Mouse (Mus musculus) neural tube, embryonic 12.5 days (tissue): Measurements from ENCODE around the gene Tigd3. TPM values are rescaled to one million over a fixed set of nuclear protein-coding genes. Genes with fewer than 3 reads are reported as not detected.

Source experiments
- ATAC-seq: fragments of 200-750 bp; cut with Nextera tagmentation; 2 replicates; pipeline ENCODE4 v1.8.0; 2017; ENCODE audit warnings: low read depth, mild to moderate bottlenecking, moderate TSS enrichment, moderate library complexity; ENCODE audit not compliant: low FRiP score
- H3K27ac ChIP-seq: fragments of 300-500 bp; sonication (generic); 2 replicates; pipeline ENCODE4 v1.5.1; 2016
- H3K27me3 ChIP-seq: fragments of 300-500 bp; sonication (generic); replicated peaks from 2 replicates; pipeline ENCODE4 v1.6.1; 2016; ENCODE audit warnings: mild to moderate bottlenecking
- H3K36me3 ChIP-seq: fragments of 300-500 bp; sonication (generic); 2 replicates; pipeline ENCODE4 v1.6.1; 2016; ENCODE audit warnings: mild to moderate bottlenecking
- H3K4me1 ChIP-seq: fragments of 300-500 bp; sonication (generic); 2 replicates; pipeline ENCODE4 v1.6.1; 2016
- H3K4me2 ChIP-seq: fragments of 300-500 bp; sonication (generic); replicated peaks from 2 replicates; pipeline ENCODE4 v1.6.1; 2016; ENCODE audit warnings: mild to moderate bottlenecking
- H3K4me3 ChIP-seq: fragments of 300-500 bp; sonication (generic); 2 replicates; pipeline ENCODE4 v1.5.1; 2016
- H3K9ac ChIP-seq: fragments of 300-500 bp; sonication (generic); 2 replicates; pipeline ENCODE4 v1.6.1; 2016; ENCODE audit warnings: mild to moderate bottlenecking
- H3K9me3 ChIP-seq: fragments of 300-500 bp; sonication (generic); 2 replicates; pipeline ENCODE4 v1.6.1; 2016; ENCODE audit warnings: mild to moderate bottlenecking
- WGBS: fragments of 180-500 bp; shearing (Covaris S2); methylation state at CpG from one replicate; pipeline ENCODE4 v1.1.7; 2016; 5-methylcytosine and 5-hydroxymethylcytosine counted together
- polyA plus RNA-seq: library from polyadenylated mRNA; unstranded; fragments of >200 nt; fragmentation: Nextera tagmentation; extraction: Ambion mirVana; gene quantifications from 2 replicates; pipeline ENCODE4 v1.2.1, GENCODE M21; 2016

The Tigd3 gene
- polyA plus RNA-seq, 1 experiment from 2014 or later: 10.5 TPM

DNA sequence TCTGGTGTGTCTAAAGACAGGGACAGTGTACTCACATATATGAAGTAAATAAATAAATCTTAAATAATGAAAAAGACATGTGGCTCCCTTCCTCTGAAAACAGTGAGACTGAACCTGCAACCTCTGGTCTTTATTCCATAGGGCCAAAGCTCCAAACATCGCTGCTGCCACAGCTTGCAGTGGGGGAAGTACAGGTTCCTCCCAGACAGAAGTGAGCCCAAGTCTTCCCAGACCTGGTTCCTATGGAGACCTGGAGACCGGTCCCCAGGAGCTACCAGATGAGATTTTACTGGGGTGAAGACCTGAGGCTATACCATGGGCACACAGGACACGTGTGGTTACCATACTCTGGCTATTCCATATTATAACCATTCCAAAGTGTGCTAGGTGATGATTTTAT lies 43.1 kb downstream of the Tigd3 start:
- Histone ChIP-seq H3K9ac (no peak overlapping the region), H3K9me3 (no peaks in the 10 kb centered on the region), H3K4me2 (no peak overlapping the region), H3K27me3 (no peaks in the 10 kb centered on the region), H3K4me1 (peaks cover 42% of the 10 kb centered on the region), H3K36me3 (peaks cover 17% of the 10 kb centered on the region), H3K27ac (no peak overlapping the region), H3K4me3 (no peak overlapping the region)
- WGBS: 83% methylated on average over 3 of the region's 3 CpGs
- no peak for ATAC-seq

DNA sequence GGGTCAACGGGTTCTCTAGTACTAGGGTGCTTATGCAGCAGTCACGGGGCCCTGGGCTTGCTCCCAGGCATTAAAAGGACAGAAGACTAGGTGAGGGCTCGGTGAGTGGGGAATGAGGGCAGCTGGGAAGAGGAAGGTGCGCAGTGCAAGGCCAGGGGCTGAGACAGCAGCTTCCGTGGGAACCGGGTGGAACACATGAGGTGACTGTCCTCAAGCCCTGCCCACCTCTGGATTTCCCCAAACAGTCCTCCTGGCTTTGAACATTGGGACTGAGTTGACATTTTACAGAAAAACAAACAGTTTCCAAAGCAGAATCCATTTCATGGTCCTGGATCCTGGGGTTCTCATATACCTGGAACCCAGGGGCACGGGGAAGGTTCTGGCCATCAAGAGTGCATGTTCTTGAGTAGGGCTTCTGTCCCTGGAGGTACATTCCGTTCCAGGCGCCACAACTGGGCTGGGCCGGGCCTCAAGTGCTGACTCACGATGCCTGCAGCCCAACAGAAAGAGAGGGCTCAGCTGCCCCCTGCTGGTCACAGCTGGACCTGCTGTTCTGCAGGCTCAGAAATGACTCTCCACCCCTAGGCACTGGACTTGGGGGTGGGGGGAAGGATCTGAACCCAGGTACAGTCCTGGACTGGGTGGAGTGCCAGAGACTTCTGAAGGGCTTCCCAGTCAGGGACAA lies 44.0 kb downstream of the Tigd3 start:
- Histone ChIP-seq H3K4me1 (peaks cover 49% of the 10 kb centered on the region), H3K4me3 (no peak overlapping the region), H3K27me3 (no peaks in the 10 kb centered on the region)

DNA sequence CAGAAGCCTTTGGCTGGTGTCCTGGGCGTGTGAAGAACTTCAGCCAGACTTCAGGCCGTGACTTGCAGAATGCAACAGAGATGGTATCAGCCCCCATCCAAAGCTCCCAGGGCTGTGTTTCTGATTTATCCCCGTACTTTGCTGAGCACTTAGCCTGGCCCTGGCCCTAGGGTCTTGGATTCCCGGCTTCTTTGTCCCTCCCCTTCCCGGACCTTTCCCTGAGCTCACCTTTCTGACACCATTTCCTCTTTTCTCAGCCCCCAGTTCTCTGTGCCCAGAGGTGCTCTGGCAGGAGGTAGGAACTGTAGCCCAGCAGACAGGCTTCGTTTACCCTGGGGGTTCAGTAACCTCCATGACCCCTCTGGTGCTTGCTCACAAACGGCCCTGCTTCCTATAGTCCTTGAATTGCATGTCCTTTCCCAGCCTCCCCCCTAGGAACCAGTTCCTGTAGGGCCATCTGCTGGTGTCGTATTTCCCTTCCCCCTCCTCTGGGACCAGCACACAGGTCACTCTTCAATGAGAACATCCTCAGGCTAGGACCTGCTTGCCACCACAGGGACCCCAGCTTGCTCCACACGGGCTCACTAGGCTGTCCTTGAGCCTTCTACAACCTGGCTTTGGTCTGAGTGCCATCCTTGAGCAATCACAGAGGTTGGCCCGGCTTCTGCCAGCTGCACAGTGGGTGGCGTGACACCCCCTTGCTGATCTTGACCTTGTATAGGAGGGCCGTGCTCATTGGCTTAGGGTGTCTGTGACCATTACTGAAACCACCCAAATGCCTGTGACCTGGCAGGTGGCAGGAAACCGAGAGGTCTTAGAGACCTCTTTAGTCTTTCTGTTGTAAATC lies 44.9 kb downstream of the Tigd3 start:
- Histone ChIP-seq H3K4me3 (no peak overlapping the region), H3K36me3 (peaks cover 13% of the 10 kb centered on the region), H3K9me3 (no peaks in the 10 kb centered on the region), H3K4me1 (peaks cover 57% of the 10 kb centered on the region), H3K4me2 (peak overlapping the region; percentile 68), H3K27ac (no peak overlapping the region), H3K9ac (0 out of 2 replicates have a peak overlapping the region, but pooled peaks have one; percentile 52), H3K27me3 (no peaks in the 10 kb centered on the region)
- no peak for ATAC-seq
- 35% methylated on average over 13 of the region's 13 CpGs for WGBS

More for the DNA sequence above, 44.0 kb downstream of the Tigd3 start:
- peaks cover 16% of the 10 kb centered on the region for H3K36me3 ChIP-seq
- H3K9me3 ChIP-seq: no peaks in the 10 kb centered on the region
- H3K27ac ChIP-seq: no peak overlapping the region
- no peak for ATAC-seq
- H3K9ac ChIP-seq: no peak overlapping the region
- peak overlapping the region; percentile 32 for H3K4me2 ChIP-seq
- WGBS: 33% methylated on average over 11 of the region's 11 CpGs

DNA sequence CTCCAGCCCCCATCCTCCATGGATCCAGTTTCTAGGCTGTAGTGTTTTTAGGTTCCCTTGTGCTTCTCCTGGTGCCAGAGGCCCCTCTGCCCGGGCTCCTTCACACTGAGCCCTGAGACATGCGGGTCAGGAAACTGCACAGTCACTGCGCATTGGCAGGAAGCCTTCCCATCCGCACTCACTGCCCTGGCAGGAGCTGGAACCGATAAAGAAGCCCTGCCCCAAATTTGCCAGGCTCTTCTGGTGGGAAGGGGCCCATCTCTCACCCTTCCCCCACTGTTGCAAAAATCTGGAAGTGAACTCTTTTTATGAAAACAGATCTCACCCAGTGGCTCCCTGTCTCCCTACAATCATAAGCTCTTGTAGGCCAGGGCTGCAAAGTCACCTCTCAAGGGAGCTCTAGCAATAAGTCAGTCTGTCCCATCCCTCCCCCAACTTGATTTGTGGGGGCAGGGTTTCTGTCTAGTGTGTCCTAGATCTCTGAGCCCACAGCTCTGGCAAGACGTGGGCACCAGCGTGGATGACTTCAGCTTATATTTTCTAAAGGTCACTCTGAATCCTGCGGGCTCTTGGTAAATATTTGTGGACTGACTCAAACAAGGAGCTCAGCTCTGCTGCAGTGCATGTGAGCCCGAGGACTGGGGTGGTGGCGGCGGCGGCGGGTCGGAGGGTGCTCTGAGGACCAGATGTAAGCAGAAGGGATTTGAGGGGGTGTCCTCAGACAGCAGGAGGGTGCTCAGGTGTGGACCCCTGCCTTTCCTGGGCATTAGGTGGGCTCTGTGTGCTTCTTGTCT lies 45.7 kb downstream of the Tigd3 start:
- no peak for ATAC-seq
- 59% methylated on average over 14 of the region's 14 CpGs for WGBS
- H3K27me3 ChIP-seq: no peaks in the 10 kb centered on the region
- H3K9me3 ChIP-seq: no peaks in the 10 kb centered on the region
- H3K4me2 ChIP-seq: peak overlapping the region; percentile 68
- H3K4me1 ChIP-seq: peaks cover 63% of the 10 kb centered on the region
- peak overlapping the region; percentile 94; the same call in 1 of the 2 replicates for H3K27ac ChIP-seq
- H3K4me3 ChIP-seq: no peak overlapping the region
- peaks cover 13% of the 10 kb centered on the region for H3K36me3 ChIP-seq
- peak overlapping the region; percentile 52 for H3K9ac ChIP-seq

DNA sequence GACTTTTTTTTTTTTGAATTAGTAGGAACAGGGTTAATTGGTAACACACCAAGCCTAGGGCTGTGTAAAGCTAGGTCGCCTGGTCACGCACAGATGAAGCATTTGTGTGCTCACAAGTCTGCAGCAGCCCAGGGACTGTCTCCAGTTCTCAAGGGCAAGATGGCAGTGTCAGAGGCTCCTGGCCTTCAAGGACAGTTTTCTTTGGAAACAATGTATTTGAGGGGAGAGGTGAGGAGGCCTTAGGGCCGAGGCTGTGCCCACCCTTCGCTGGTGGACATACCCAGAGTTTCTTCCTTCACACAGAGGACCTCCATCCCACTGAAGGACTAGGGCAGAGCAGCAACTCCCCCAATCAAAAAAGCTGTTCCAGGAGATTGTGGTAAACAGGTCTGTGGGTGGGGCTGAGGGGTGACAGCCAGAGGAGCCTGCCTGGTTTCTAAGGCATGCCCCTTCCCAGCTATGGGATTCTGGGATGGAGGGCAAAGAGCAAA lies 46.6 kb downstream of the Tigd3 start:
- Histone ChIP-seq H3K4me3 (no peak overlapping the region), H3K27ac (peak overlapping the region; percentile 94), H3K9ac (peak overlapping the region; percentile 52), H3K9me3 (no peaks in the 10 kb centered on the region), H3K27me3 (no peaks in the 10 kb centered on the region), H3K4me1 (peaks cover 72% of the 10 kb centered on the region), H3K4me2 (peak overlapping the region; percentile 68), H3K36me3 (peaks cover 5% of the 10 kb centered on the region)
- WGBS: 45% methylated on average over 4 of the region's 4 CpGs
- ATAC-seq: no peak

DNA sequence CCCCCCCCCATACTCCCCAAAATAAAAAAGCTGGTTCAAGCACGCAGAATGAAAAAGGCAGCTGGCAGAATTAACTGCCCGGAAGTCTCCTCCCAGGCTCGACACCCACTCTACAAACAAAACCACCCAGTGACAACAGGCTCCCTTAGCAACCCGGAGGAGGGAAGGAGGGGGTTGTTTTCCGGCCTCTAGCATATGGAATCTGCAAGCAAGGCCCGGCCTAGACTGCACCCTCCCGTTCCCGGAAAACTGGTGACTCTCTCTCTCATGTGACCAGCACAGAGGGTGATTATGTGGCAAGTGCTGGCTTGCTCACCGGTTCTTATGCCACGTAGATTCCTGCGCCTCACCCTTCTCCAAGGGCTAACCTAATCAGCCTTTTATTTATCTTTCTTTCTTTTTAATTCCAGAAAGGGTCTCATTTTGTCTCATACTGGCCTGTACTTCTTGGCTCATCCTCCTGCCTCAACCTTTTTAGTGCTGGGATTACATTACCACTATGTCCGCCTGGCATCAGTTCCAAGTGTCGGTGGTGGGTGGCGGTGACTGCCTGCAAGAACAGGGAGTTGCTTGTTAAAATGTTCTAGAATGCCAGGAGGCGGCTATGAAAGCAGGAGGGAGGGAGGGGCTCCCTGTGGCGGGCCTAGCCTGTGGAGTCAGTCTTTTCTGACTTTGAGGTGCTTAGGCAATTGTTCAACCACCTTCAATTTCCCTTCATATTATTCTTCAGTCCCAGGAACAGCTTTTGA lies 47.2 kb downstream of the Tigd3 start:
- peak overlapping the region; percentile 94 for H3K27ac ChIP-seq
- no peaks in the 10 kb centered on the region for H3K27me3 ChIP-seq
- no peaks in the 10 kb centered on the region for H3K36me3 ChIP-seq
- 2% methylated on average over 16 of the region's 16 CpGs for WGBS
- H3K4me2 ChIP-seq: peak overlapping the region; percentile 68
- H3K4me1 ChIP-seq: peaks cover 78% of the 10 kb centered on the region
- ATAC-seq: peak; percentile 85
- H3K9ac ChIP-seq: peak overlapping the region; percentile 52
- H3K4me3 ChIP-seq: peak overlapping the region; percentile 18
- no peaks in the 10 kb centered on the region for H3K9me3 ChIP-seq

DNA sequence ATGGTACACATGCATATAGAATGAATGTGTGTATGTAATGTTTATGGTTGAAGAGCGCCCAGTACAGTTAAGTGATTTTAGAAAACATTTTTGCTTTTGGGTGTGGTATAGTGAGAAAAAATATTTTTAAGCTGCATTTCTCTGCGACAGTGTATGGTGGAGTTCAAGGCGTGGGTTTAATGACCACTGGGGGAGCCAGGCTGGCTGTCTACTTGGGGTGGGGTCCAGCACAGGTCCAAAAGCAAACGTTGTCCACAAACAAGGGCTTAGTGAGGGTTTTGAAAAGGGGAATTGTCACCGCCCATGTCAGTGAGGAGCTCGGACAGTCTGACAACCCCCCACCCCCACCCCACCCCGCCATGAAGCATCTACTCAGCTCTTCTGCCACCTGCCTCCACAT lies 47.8 kb downstream of the Tigd3 start:
- under 1% methylated on average over 7 of the region's 7 CpGs for WGBS
- H3K4me1 ChIP-seq: peaks cover 78% of the 10 kb centered on the region
- no peaks in the 10 kb centered on the region for H3K36me3 ChIP-seq
- peak overlapping the region; percentile 52; the same call in 1 of the 2 replicates for H3K9ac ChIP-seq
- peak overlapping the region; percentile 94 for H3K27ac ChIP-seq
- H3K27me3 ChIP-seq: no peaks in the 10 kb centered on the region
- H3K4me2 ChIP-seq: peak overlapping the region; percentile 68
- peak; percentile 62 for ATAC-seq
- peak overlapping the region; percentile 18 for H3K4me3 ChIP-seq
- H3K9me3 ChIP-seq: no peaks in the 10 kb centered on the region

DNA sequence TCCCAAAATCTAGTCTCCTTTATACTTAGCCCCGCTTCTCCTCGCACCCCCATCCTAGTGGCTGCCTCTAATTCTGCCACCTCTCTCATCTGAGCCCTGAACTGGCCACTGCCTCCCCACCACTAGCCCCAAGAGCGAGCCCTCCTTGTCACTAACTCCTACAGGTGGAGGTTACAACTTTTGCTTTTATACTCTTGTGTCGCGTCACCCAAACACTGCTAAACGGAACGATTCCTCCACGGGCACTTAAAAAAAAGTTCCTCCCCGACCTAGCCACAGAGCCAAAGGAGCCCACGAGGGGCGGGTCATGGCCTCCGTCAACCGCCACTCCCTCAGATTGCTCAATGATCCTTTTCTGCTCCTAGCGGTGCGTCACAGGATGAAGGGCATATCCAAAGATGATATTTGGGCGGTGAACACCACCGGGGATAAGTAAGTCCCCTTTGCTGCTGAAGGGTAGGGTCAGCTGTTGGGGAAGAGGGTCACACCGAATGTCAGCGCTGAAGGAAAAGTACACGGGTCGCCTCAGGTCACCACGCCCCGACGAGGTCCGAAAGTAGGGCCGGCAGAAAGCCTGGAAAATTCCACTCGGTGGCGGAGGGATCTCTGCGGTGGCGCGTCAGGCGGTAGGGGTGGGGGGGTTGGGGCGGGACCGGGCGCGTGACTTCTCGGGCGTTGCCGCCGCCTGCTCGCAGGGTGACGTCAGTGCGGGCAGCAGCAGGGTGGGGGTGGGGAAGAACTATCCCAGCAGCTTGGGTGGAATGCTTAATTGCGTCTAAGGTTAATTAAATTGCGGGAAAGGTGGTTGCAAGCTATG lies 48.4 kb downstream of the Tigd3 start:
- peak overlapping the region; percentile 18 for H3K4me3 ChIP-seq
- ATAC-seq: peak; percentile 67
- 8% methylated on average over 45 of the region's 45 CpGs for WGBS
- H3K9me3 ChIP-seq: no peaks in the 10 kb centered on the region
- peak overlapping the region; percentile 52 for H3K9ac ChIP-seq
- peaks cover 78% of the 10 kb centered on the region for H3K4me1 ChIP-seq
- H3K36me3 ChIP-seq: no peaks in the 10 kb centered on the region
- H3K4me2 ChIP-seq: peak overlapping the region; percentile 68
- no peaks in the 10 kb centered on the region for H3K27me3 ChIP-seq
- peak overlapping the region; percentile 94 for H3K27ac ChIP-seq

DNA sequence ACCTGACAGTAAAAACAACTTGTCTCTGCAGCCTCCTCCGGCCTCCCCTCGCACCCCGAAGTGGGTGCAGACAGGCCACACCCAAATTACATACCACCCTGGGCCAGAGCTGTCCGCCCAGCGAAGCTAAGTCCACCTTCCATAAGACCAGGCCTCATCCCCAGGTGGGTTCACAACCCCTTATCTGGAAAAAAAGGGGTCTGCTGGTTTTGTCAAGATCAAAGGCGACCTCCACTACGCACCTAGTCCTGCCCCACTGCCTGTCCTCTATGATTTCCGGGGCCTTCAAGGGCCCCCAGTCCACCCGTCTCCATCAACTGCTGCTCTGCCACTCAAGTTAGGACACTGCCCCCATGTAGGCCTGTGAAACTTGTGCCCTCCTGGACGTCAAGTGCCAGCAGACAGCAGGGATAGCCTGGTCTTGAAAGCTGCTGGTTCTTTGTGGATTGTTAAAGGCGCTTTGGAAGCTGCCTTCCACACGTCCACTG lies 49.1 kb downstream of the Tigd3 start:
- ATAC-seq: no peak
- peaks cover 73% of the 10 kb centered on the region for H3K4me1 ChIP-seq
- WGBS: 86% methylated on average over 12 of the region's 12 CpGs
- peak overlapping the region; percentile 18; the same call in 1 of the 2 replicates for H3K4me3 ChIP-seq
- H3K36me3 ChIP-seq: no peaks in the 10 kb centered on the region
- H3K4me2 ChIP-seq: peak overlapping the region; percentile 68
- peak overlapping the region; percentile 33; the same call in 1 of the 2 replicates for H3K9ac ChIP-seq
- H3K27me3 ChIP-seq: no peaks in the 10 kb centered on the region
- H3K9me3 ChIP-seq: no peaks in the 10 kb centered on the region
- H3K27ac ChIP-seq: peak overlapping the region; percentile 9; the same call in 1 of the 2 replicates

DNA sequence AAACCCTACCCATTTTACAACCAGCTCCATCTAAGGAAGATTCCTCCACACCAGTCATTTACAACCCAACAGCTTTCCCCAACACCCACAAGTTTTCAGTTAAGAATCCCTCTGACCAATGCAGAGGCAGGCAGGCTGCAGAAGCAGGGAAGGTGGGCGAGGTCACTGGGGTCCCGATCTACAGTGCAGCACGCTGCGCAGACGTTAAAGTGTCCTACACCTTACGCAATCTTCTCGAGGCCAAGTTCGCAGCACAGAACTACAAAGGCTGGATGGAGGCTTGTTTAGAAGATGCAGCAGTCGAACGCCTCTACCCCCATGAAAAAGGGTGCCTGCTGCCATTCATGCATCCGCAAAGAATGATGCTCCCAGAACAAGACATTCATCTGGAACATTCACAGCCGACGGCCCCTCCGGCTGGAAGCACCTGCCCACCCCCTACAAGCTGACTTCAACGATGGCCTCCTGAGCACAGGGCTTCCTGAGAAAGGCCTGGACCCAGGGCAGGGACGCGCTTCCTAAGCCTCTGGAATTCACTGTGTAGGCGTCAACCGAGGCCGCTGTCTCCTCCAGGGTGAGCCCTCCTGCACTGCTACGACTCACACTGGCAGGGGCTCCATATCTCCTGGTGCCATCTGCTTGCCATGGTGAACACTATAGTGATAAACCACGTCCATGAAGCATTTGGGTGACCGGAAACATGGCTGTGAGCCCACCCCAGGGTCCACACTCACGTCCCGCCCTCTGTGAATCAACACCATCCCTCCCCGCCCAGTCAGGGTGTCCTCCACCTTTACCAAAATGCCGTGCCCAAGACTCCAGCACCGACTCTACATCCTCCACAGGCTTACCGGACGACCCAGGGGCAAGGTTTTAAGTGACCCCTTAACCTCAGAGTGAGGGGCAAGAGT lies 49.9 kb downstream of the Tigd3 start:
- no peak for ATAC-seq
- no peaks in the 10 kb centered on the region for H3K9me3 ChIP-seq
- no peak overlapping the region for H3K27ac ChIP-seq
- 79% methylated on average over 30 of the region's 30 CpGs for WGBS
- H3K4me3 ChIP-seq: no peak overlapping the region
- no peaks in the 10 kb centered on the region for H3K36me3 ChIP-seq
- H3K4me2 ChIP-seq: peak overlapping the region; percentile 68; the same call in 1 of the 2 replicates
- no peaks in the 10 kb centered on the region for H3K27me3 ChIP-seq
- H3K9ac ChIP-seq: no peak overlapping the region
- H3K4me1 ChIP-seq: peaks cover 66% of the 10 kb centered on the region
